ENCODE assay signal across 21 mouse cellular contexts in the genomic region with DNA sequence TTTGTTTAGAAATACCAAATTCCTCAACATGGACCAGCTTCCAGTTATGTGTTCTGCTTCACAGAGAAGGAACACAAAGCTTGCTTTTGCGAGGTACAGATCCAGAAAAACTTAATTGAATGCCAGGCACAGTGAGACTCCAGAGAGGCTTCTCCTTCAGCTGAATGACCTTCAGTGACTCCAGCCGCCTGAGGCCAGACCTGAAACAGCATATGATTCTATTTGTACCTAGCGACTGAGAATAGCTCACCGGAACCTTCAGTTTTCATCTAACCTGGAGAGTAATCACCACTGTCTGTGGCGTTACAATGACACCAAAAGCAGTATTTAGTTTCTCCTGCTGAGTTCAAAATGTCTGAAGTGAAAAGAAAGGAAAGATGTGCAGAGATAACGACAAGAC.
DNase-seq lines count a peak whose midpoint lies in the region; ATAC-seq and TF ChIP-seq lines count a peak whose summit lies in the region.
"Had no signal": no experiment of that assay in that cellular context is flagged by ENCODE, and none has a peak within 500 bp of the region (broad histone marks: within the 10 kb centered on the region; RNA-seq: fewer than 3 reads in every experiment).

No protein-coding gene starts in this region.

- no peaks in the 10 kb centered on the region for H3K4me1 ChIP-seq in forebrain, embryonic 10.5 days
- H3K4me1 ChIP-seq in forebrain, embryonic 12.5 days, result no peaks in the 10 kb centered on the region
- H3K4me1 ChIP-seq: embryonic facial prominence, embryonic 12.5 days; heart, embryonic 13.5 days; hindbrain, embryonic 12.5 days had no signal

- no peak overlapping the region for H3K9ac ChIP-seq in forebrain, embryonic 12.5 days
- H3K9ac ChIP-seq: embryonic facial prominence, embryonic 12.5 days; heart, embryonic 13.5 days; hindbrain, embryonic 12.5 days had no signal

- no peaks in the 10 kb centered on the region for H3K36me3 ChIP-seq in forebrain, embryonic 10.5 days (replicated peaks)
- no peaks in the 10 kb centered on the region for H3K36me3 ChIP-seq in forebrain, embryonic 12.5 days (replicated peaks)
- H3K36me3 ChIP-seq: embryonic facial prominence, embryonic 12.5 days; heart, embryonic 13.5 days; hindbrain, embryonic 12.5 days had no signal

- no peak for TF ChIP-seq POLR2A in brain, embryonic 14.5 days (IDR thresholded peaks at IDR 0.05; ENCODE audit: borderline replicate concordance, extremely low read depth, insufficient read depth, insufficient read length, poor library complexity, severe bottlenecking)

- no peaks in the 10 kb centered on the region for H3K27me3 ChIP-seq in forebrain, embryonic 10.5 days (ENCODE audit: poor library complexity, severe bottlenecking)
- no peaks in the 10 kb centered on the region for H3K27me3 ChIP-seq in forebrain, embryonic 12.5 days
- H3K27me3 ChIP-seq: CH12.LX; embryonic facial prominence, embryonic 12.5 days; heart, embryonic 13.5 days; hindbrain, embryonic 12.5 days had no signal

- no peak overlapping the region for H3K27ac ChIP-seq in forebrain, embryonic 10.5 days
- no peak overlapping the region for H3K27ac ChIP-seq in forebrain, embryonic 12.5 days
- H3K27ac ChIP-seq: embryonic facial prominence, embryonic 12.5 days; gastrocnemius, adult 2 months; heart, embryonic 13.5 days; hindbrain, embryonic 12.5 days had no signal

- no peak for ATAC-seq in forebrain, embryonic 12.5 days (ENCODE audit: low FRiP score)
- ATAC-seq: forebrain, embryonic 14.5 days; hindbrain, embryonic 16.5 days; inflammation-experienced regulatory T-cells, adult 6 months; intestine, postnatal 0 days had no signal

- no peak overlapping the region for H3K4me2 ChIP-seq in forebrain, embryonic 12.5 days
- H3K4me2 ChIP-seq: embryonic facial prominence, embryonic 12.5 days; heart, embryonic 13.5 days; hindbrain, embryonic 12.5 days had no signal

- H3K9me3 ChIP-seq in forebrain, embryonic 10.5 days, result no peaks in the 10 kb centered on the region
- H3K9me3 ChIP-seq in forebrain, embryonic 12.5 days, result no peaks in the 10 kb centered on the region
- H3K9me3 ChIP-seq: embryonic facial prominence, embryonic 12.5 days; heart, embryonic 13.5 days; hindbrain, embryonic 12.5 days had no signal

- TF ChIP-seq CTCF in brain, embryonic 14.5 days (IDR thresholded peaks at IDR 0.05; ENCODE audit: borderline replicate concordance, extremely low read depth, insufficient read depth, insufficient read length), result no peak

- DNase-seq in cerebellum, adult 18-20 months, result peak; percentile 12 to 27
- no peak for DNase-seq in cerebellum, postnatal 36 days
- peak; percentile 28 for DNase-seq in brain, embryonic 14.5 days (ENCODE audit: low read depth)
- peak; percentile 17 for DNase-seq in cerebellum, adult 9-11 months
- no peak for DNase-seq in forebrain, embryonic 10.5 days (ENCODE audit: extremely low spot score, low spot score)
- DNase-seq: adrenal gland, adult 2 months; adrenal gland, postnatal 36 days; gastrocnemius, adult 2 months; gastrocnemius, postnatal 36 days; heart, adult 11 months; heart, postnatal 36 days; kidney, adult 8-10 months had no signal

- no peak overlapping the region for H3K4me3 ChIP-seq in forebrain, embryonic 10.5 days
- no peak overlapping the region for H3K4me3 ChIP-seq in forebrain, embryonic 12.5 days (replicated peaks)
- H3K4me3 ChIP-seq: embryonic facial prominence, embryonic 12.5 days; gastrocnemius, adult 2 months; heart, embryonic 13.5 days; hindbrain, embryonic 12.5 days had no signal

- 72% methylated on average over 6 of the region's 6 CpGs for WGBS in forebrain, embryonic 10.5 days
- WGBS in forebrain, embryonic 12.5 days, result 70% methylated on average over 6 of the region's 6 CpGs

Comparison
In these comparisons a context has a peak if more than half of its experiments do, and no peak if none do; other contexts are left out.
1. DNase-seq: peak in cerebellum, adult 18-20 months (2 of 2), brain, embryonic 14.5 days (single experiment) and cerebellum, adult 9-11 months (single experiment); none in cerebellum, postnatal 36 days (0 of 2) and forebrain, embryonic 10.5 days (single experiment).